Mouse (Mus musculus) adrenal gland, adult (tissue): ENCODE measurements around the gene Rsrc1.

Source experiments
- DNase-seq, 2 experiments: peaks; one replicate each; pipeline ENCODE4 v3.0.0; 2022 to 2023; ENCODE audit warnings: low spot score in 1 of 2; ENCODE audit not compliant: inconsistent age in 2 of 2

Rsrc1 gene

GRCm38 (mm10) chr3:67367481-67367880 lies 386.3 kb downstream of the Rsrc1 start:
- peak; percentile 88 to 92 for DNase-seq

GRCm38 (mm10) chr3:67369407-67370079 lies 388.4 kb downstream of the Rsrc1 start:
- no peak for DNase-seq

GRCm38 (mm10) chr3:67372194-67372593 lies 391.0 kb downstream of the Rsrc1 start:
- DNase-seq, result no peak

- no peak for DNase-seq
Measured at GRCm38 (mm10) chr3:67372781-67373180, 391.6 kb downstream of the Rsrc1 start.

- DNase-seq, result peak; percentile 93 to 97
Measured at GRCm38 (mm10) chr3:67373872-67374271, 392.7 kb downstream of the Rsrc1 start, which contains the start of gene Mlf1. Gene Mlf1 (plus strand): TSS chr3:67374097.

- no peak for DNase-seq
Measured at GRCm38 (mm10) chr3:67374360-67374778, 393.2 kb downstream of the Rsrc1 start.

- no peak for DNase-seq
Measured at GRCm38 (mm10) chr3:67375063-67375462, 393.9 kb downstream of the Rsrc1 start, which contains the start of gene Gm17402. Gene Gm17402 (minus strand): TSS chr3:67375163.

GRCm38 (mm10) chr3:67378215-67378614 lies 397.0 kb downstream of the Rsrc1 start:
- DNase-seq, result no peak
